In the genomic region with DNA sequence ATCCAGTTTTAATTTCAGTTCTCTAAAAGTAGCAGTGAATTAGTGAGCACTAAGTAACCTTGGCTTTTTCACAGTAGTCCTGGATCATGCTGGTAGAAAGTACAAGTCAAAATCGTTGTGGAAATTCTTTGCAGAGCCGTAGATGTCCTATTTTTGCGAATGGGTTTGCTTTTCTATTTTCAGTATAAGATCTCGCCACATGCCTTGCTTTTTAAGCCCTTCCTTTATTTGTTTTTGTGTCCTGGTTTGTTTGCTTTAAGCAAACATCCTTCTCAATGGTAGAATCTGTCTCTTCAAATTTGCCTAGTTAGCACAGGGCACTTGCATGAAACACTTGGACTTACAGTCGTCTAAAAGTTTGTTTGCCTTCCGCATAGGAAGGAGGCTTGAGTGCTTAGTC, we compare ENCODE assay signal across 8 mouse cellular contexts. TPM values are rescaled to one million over a fixed set of nuclear protein-coding genes. Genes with fewer than 3 reads are reported as not detected.
DNase-seq lines count a peak whose midpoint lies in the region; ATAC-seq and TF ChIP-seq lines count a peak whose summit lies in the region.

No protein-coding gene starts in this region.

- H3K9me3 ChIP-seq in kidney, postnatal 0 days (replicated peaks; ENCODE audit: low read length): no peaks in the 10 kb centered on the region
- no peaks in the 10 kb centered on the region for H3K9me3 ChIP-seq in limb, embryonic 13.5 days
- H3K9me3 ChIP-seq in neural tube, embryonic 14.5 days (ENCODE audit: control insufficient read depth, low read length): no peaks in the 10 kb centered on the region

- H3K27ac ChIP-seq in kidney, postnatal 0 days: no peak overlapping the region
- no peak overlapping the region for H3K27ac ChIP-seq in embryonic fibroblast, embryonic 13.5 days (ENCODE audit: insufficient read depth, low read length)
- no peak overlapping the region for H3K27ac ChIP-seq in limb, embryonic 13.5 days
- no peak overlapping the region for H3K27ac ChIP-seq in neural tube, embryonic 14.5 days (ENCODE audit: low read depth, low read length)

- H3K4me1 ChIP-seq in kidney, postnatal 0 days (replicated peaks; ENCODE audit: insufficient read depth, low read length): peaks cover 8% of the 10 kb centered on the region
- peaks cover 7% of the 10 kb centered on the region for H3K4me1 ChIP-seq in embryonic fibroblast, embryonic 13.5 days (ENCODE audit: control insufficient read depth, insufficient read depth, low read length)
- peaks cover 25% of the 10 kb centered on the region for H3K4me1 ChIP-seq in limb, embryonic 13.5 days
- peaks cover 29% of the 10 kb centered on the region for H3K4me1 ChIP-seq in neural tube, embryonic 14.5 days (ENCODE audit: control insufficient read depth, insufficient read depth, low read length)

- no peak overlapping the region for H3K4me3 ChIP-seq in kidney, postnatal 0 days (replicated peaks; ENCODE audit: low read depth, low read length)
- H3K4me3 ChIP-seq in embryonic fibroblast, embryonic 13.5 days (ENCODE audit: insufficient read depth, low read length): peak overlapping the region; percentile 36
- H3K4me3 ChIP-seq in limb, embryonic 13.5 days: peak overlapping the region; percentile 10; the same call in 1 of the 2 replicates
- H3K4me3 ChIP-seq in neural tube, embryonic 14.5 days (ENCODE audit: low read depth, low read length): 0 out of 2 replicates have a peak overlapping the region, but pooled peaks have one; percentile 4

- TF ChIP-seq CTCF in kidney, postnatal 0 days (IDR thresholded peaks at IDR 0.05; ENCODE audit: low read depth): no peak
- TF ChIP-seq CTCF in embryonic fibroblast, embryonic 13.5 days (IDR thresholded peaks at IDR 0.05; ENCODE audit: borderline replicate concordance, insufficient read depth, low read length): no peak

- H3K9ac ChIP-seq in kidney, postnatal 0 days (ENCODE audit: low read depth, low read length): peak overlapping the region; percentile 35; the same call in 1 of the 2 replicates
- H3K9ac ChIP-seq in limb, embryonic 13.5 days: no peak overlapping the region
- H3K9ac ChIP-seq in neural tube, embryonic 14.5 days (replicated peaks; ENCODE audit: low read depth, low read length): no peak overlapping the region

- ATAC-seq in kidney, postnatal 0 days (replicated peaks; ENCODE audit: low FRiP score, low read depth): no peak
- ATAC-seq in limb, embryonic 13.5 days (ENCODE audit: low FRiP score, low read depth): no peak
- ATAC-seq in neural tube, embryonic 14.5 days (ENCODE audit: low read depth): no peak

- DNase-seq in kidney, postnatal 0 days (ENCODE audit: low spot score): no peak
- DNase-seq in kidney, postnatal 25 days: no peak
- no peak for DNase-seq in retina, postnatal 1 day
- no peak for DNase-seq in spleen, postnatal 10 days (ENCODE audit: low spot score in 2 of 2)
- DNase-seq in adrenal gland, adult 18-20 months (ENCODE audit: low spot score in 2 of 2): no peak

- no peak for TF ChIP-seq POLR2A in embryonic fibroblast, embryonic 13.5 days (IDR thresholded peaks at IDR 0.05; ENCODE audit: low read depth, low read length)

- WGBS in kidney, postnatal 0 days: 57% methylated on average over 6 of the region's 6 CpGs
- 70% methylated on average over 6 of the region's 6 CpGs for WGBS in limb, embryonic 13.5 days
- 65% methylated on average over 6 of the region's 6 CpGs for WGBS in neural tube, embryonic 14.5 days

- peak overlapping the region; percentile 36 for H3K4me2 ChIP-seq in kidney, postnatal 0 days (ENCODE audit: low read length)
- peak overlapping the region; percentile 46 for H3K4me2 ChIP-seq in limb, embryonic 13.5 days (replicated peaks)
- peak overlapping the region; percentile 82; the same call in 1 of the 2 replicates for H3K4me2 ChIP-seq in neural tube, embryonic 14.5 days (ENCODE audit: low read depth, low read length)

- H3K27me3 ChIP-seq in kidney, postnatal 0 days (ENCODE audit: insufficient read depth, low read length): no peaks in the 10 kb centered on the region
- no peaks in the 10 kb centered on the region for H3K27me3 ChIP-seq in limb, embryonic 13.5 days
- no peaks in the 10 kb centered on the region for H3K27me3 ChIP-seq in neural tube, embryonic 14.5 days (ENCODE audit: control insufficient read depth, insufficient read depth, low read length)

- no peaks in the 10 kb centered on the region for H3K36me3 ChIP-seq in kidney, postnatal 0 days (ENCODE audit: insufficient read depth, low read length)
- H3K36me3 ChIP-seq in limb, embryonic 13.5 days: peaks cover 5% of the 10 kb centered on the region; the same call in 1 of the 2 replicates
- no peaks in the 10 kb centered on the region; the same call in 1 of the 2 replicates for H3K36me3 ChIP-seq in neural tube, embryonic 14.5 days (ENCODE audit: control insufficient read depth, insufficient read depth, low read length)

RNA-seq across cellular contexts. Expression of a gene that starts 2.3 kb away (rescaled TPM):
- polyA plus RNA-seq in kidney, postnatal 0 days (2015; fragmentation: Nextera tagmentation; extraction: Ambion mirVana): 34.1 and 40.4 TPM in 2 replicates
- 43.5 and 49.0 TPM in 2 replicates for polyA plus RNA-seq in embryonic fibroblast, embryonic 13.5 days (2011; ENCODE audit: insufficient read length, low read depth, missing spikeins)
- 105 and 112 TPM in 2 replicates for polyA plus RNA-seq in limb, embryonic 13.5 days (2015; fragmentation: Nextera tagmentation; extraction: Ambion mirVana)
- 110 and 113 TPM in 2 replicates for polyA plus RNA-seq in neural tube, embryonic 14.5 days (2014; fragmentation: Nextera tagmentation; extraction: Ambion mirVana)
- 10 to 100 TPM; 40.2 to 51.3 TPM for total RNA-seq in adrenal gland, adult 18-20 months (2021)

RNA-seq across cellular contexts. Expression of a gene that starts 47.0 kb away (rescaled TPM):
- polyA plus RNA-seq in kidney, postnatal 0 days (2015; fragmentation: Nextera tagmentation; extraction: Ambion mirVana): 6.1 and 9.3 TPM in 2 replicates
- polyA plus RNA-seq in embryonic fibroblast, embryonic 13.5 days (2011; ENCODE audit: insufficient read length, low read depth, missing spikeins): not detected in 2 replicates
- 0.06 and 0.29 TPM in 2 replicates for polyA plus RNA-seq in limb, embryonic 13.5 days (2015; fragmentation: Nextera tagmentation; extraction: Ambion mirVana)
- polyA plus RNA-seq in neural tube, embryonic 14.5 days (2014; fragmentation: Nextera tagmentation; extraction: Ambion mirVana): 0.16 TPM in 1 of 2 replicates, not detected in the other
- under 1 TPM in 1 of 2 experiments, not detected in 1; 0.17 TPM for total RNA-seq in adrenal gland, adult 18-20 months (2021)
